Comparison of ENCODE assay signal across 18 mouse cellular contexts in the genomic region with DNA sequence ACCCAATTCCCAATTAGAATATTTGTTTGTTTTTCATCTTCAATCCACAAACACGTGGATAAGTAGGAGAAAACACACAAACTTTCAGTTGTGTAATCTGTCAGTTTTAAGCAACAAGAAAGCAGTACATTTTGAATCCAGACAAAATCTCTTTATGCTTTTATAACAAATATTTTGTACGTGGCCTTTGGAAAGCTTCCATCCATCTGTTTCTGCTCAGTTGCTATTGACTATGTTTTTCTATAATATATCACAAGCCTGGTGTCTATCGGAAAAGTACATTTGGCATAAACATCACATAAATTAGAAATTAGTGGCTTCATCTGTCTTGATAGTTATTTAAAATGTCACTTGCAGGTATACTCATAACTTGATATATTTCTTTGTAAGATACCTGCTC.
A peak's percentile ranks its signal among the peaks of the same experiment; 100 is the strongest.
DNase-seq lines count a peak whose midpoint lies in the region; ATAC-seq and TF ChIP-seq lines count a peak whose summit lies in the region.
"Had no signal": no experiment of that assay in that cellular context is flagged by ENCODE, and none has a peak within 500 bp of the region (broad histone marks: within the 10 kb centered on the region; RNA-seq: fewer than 3 reads in every experiment).

No protein-coding gene starts in this region.

- H3K27ac ChIP-seq in forebrain, embryonic 14.5 days (ENCODE audit: low read depth, low read length): no peak overlapping the region
- no peak overlapping the region for H3K27ac ChIP-seq in forebrain, postnatal 0 days (ENCODE audit: low read depth, low read length)
- H3K27ac ChIP-seq in limb, embryonic 14.5 days (replicated peaks; ENCODE audit: low read depth, low read length): no peak overlapping the region
- H3K27ac ChIP-seq in limb, embryonic 10.5 days: no peak overlapping the region
- H3K27ac ChIP-seq: embryonic facial prominence, embryonic 13.5 days; forebrain, embryonic 13.5 days had no signal

- H3K4me3 ChIP-seq in forebrain, embryonic 14.5 days (ENCODE audit: low read depth, low read length): no peak overlapping the region
- H3K4me3 ChIP-seq in forebrain, postnatal 0 days (ENCODE audit: low read depth, low read length): no peak overlapping the region
- no peak overlapping the region for H3K4me3 ChIP-seq in limb, embryonic 14.5 days (replicated peaks; ENCODE audit: low read length)
- H3K4me3 ChIP-seq in limb, embryonic 10.5 days: no peak overlapping the region
- H3K4me3 ChIP-seq: embryonic facial prominence, embryonic 13.5 days; forebrain, embryonic 13.5 days had no signal

- H3K9me3 ChIP-seq in forebrain, embryonic 14.5 days (replicated peaks; ENCODE audit: control insufficient read depth, low read length): no peaks in the 10 kb centered on the region
- H3K9me3 ChIP-seq in forebrain, postnatal 0 days (ENCODE audit: low read length): no peaks in the 10 kb centered on the region
- H3K9me3 ChIP-seq in limb, embryonic 14.5 days (ENCODE audit: control insufficient read depth, low read length): no peaks in the 10 kb centered on the region
- no peaks in the 10 kb centered on the region for H3K9me3 ChIP-seq in limb, embryonic 10.5 days (replicated peaks)
- H3K9me3 ChIP-seq: embryonic facial prominence, embryonic 13.5 days; forebrain, embryonic 13.5 days had no signal

- no peak for ATAC-seq in forebrain, embryonic 14.5 days
- no peak for ATAC-seq in forebrain, postnatal 0 days
- no peak for ATAC-seq in limb, embryonic 14.5 days (ENCODE audit: low FRiP score, low read depth)
- ATAC-seq: forebrain, embryonic 13.5 days; forebrain, embryonic 16.5 days had no signal

- WGBS in forebrain, embryonic 14.5 days: 72% methylated on average over 3 of the region's 3 CpGs
- 54% methylated on average over 3 of the region's 3 CpGs for WGBS in forebrain, postnatal 0 days
- WGBS in limb, embryonic 14.5 days: 55% methylated on average over 3 of the region's 3 CpGs
- WGBS in limb, embryonic 10.5 days: 87% methylated on average over 3 of the region's 3 CpGs

- peak; percentile 41 for DNase-seq in forebrain, embryonic 14.5 days (ENCODE audit: low spot score)
- no peak for DNase-seq in forebrain, postnatal 0 days
- DNase-seq in limb, embryonic 14.5 days (ENCODE audit: low spot score): peak; percentile 57
- no peak for DNase-seq in limb, embryonic 10.5 days (ENCODE audit: low spot score)
- peak; percentile 18 for DNase-seq in brain, adult 2 months (ENCODE audit: low read depth, low spot score)
- peak; percentile 30 for DNase-seq in brain, embryonic 14.5 days (ENCODE audit: low read depth)
- DNase-seq in adrenal gland, postnatal 10 days: no peak
- DNase-seq: adrenal gland, adult 2 months; adrenal gland, postnatal 14 days; adrenal gland, postnatal 36 days; cerebellum, adult 11-12 months; cerebellum, adult 2 months; cerebellum, adult 9-10 months; cerebellum, postnatal 10 days; cerebellum, postnatal 25 days had no signal

- no peaks in the 10 kb centered on the region for H3K4me1 ChIP-seq in forebrain, embryonic 14.5 days (ENCODE audit: control insufficient read depth, insufficient read depth, low read length)
- H3K4me1 ChIP-seq in forebrain, postnatal 0 days (ENCODE audit: insufficient read depth): no peaks in the 10 kb centered on the region
- no peaks in the 10 kb centered on the region for H3K4me1 ChIP-seq in limb, embryonic 14.5 days (ENCODE audit: control insufficient read depth, insufficient read depth, low read length)
- no peaks in the 10 kb centered on the region for H3K4me1 ChIP-seq in limb, embryonic 10.5 days
- H3K4me1 ChIP-seq: embryonic facial prominence, embryonic 13.5 days; forebrain, embryonic 13.5 days had no signal

- no peak for TF ChIP-seq POLR2A in limb, embryonic 14.5 days (IDR thresholded peaks at IDR 0.05; ENCODE audit: borderline replicate concordance, extremely low read depth, insufficient read depth, insufficient read length)
- no peak for TF ChIP-seq POLR2A in brain, embryonic 14.5 days (IDR thresholded peaks at IDR 0.05; ENCODE audit: borderline replicate concordance, extremely low read depth, insufficient read depth, insufficient read length, poor library complexity, severe bottlenecking)

- no peak for TF ChIP-seq CTCF in forebrain, postnatal 0 days (IDR thresholded peaks at IDR 0.05; ENCODE audit: low read depth)
- TF ChIP-seq CTCF in brain, embryonic 14.5 days (IDR thresholded peaks at IDR 0.05; ENCODE audit: borderline replicate concordance, extremely low read depth, insufficient read depth, insufficient read length): no peak

- H3K9ac ChIP-seq in forebrain, embryonic 14.5 days (ENCODE audit: low read length): no peak overlapping the region
- H3K9ac ChIP-seq in forebrain, postnatal 0 days: no peak overlapping the region
- H3K9ac ChIP-seq in limb, embryonic 14.5 days (ENCODE audit: low read depth, low read length, severe bottlenecking): no peak overlapping the region
- H3K9ac ChIP-seq: embryonic facial prominence, embryonic 13.5 days; forebrain, embryonic 13.5 days had no signal

- H3K4me2 ChIP-seq in forebrain, embryonic 14.5 days (ENCODE audit: low read length): no peak overlapping the region
- no peak overlapping the region for H3K4me2 ChIP-seq in forebrain, postnatal 0 days (ENCODE audit: low read depth)
- no peak overlapping the region for H3K4me2 ChIP-seq in limb, embryonic 14.5 days (replicated peaks; ENCODE audit: low read depth, low read length, severe bottlenecking)
- H3K4me2 ChIP-seq: embryonic facial prominence, embryonic 13.5 days; forebrain, embryonic 13.5 days had no signal

- H3K27me3 ChIP-seq in forebrain, embryonic 14.5 days (replicated peaks; ENCODE audit: control insufficient read depth, insufficient read depth, low read length): no peaks in the 10 kb centered on the region
- H3K27me3 ChIP-seq in forebrain, postnatal 0 days (ENCODE audit: insufficient read depth, low read length): no peaks in the 10 kb centered on the region
- H3K27me3 ChIP-seq in limb, embryonic 14.5 days (ENCODE audit: control insufficient read depth, insufficient read depth, low read length): no peaks in the 10 kb centered on the region
- no peaks in the 10 kb centered on the region for H3K27me3 ChIP-seq in limb, embryonic 10.5 days (ENCODE audit: low read depth, poor library complexity, severe bottlenecking)
- H3K27me3 ChIP-seq: embryonic facial prominence, embryonic 13.5 days; forebrain, embryonic 13.5 days had no signal

- H3K36me3 ChIP-seq in forebrain, embryonic 14.5 days (ENCODE audit: control insufficient read depth, insufficient read depth, low read length): no peaks in the 10 kb centered on the region
- H3K36me3 ChIP-seq in forebrain, postnatal 0 days (ENCODE audit: insufficient read depth): no peaks in the 10 kb centered on the region
- H3K36me3 ChIP-seq in limb, embryonic 14.5 days (ENCODE audit: control insufficient read depth, insufficient read depth, low read length): no peaks in the 10 kb centered on the region
- no peaks in the 10 kb centered on the region for H3K36me3 ChIP-seq in limb, embryonic 10.5 days
- H3K36me3 ChIP-seq: embryonic facial prominence, embryonic 13.5 days had no signal

Comparison
In these comparisons a context has a peak if more than half of its experiments do, and no peak if none do; other contexts are left out.
1. DNase-seq: peak in forebrain, embryonic 14.5 days (single experiment), limb, embryonic 14.5 days (single experiment), brain, adult 2 months (single experiment) and brain, embryonic 14.5 days (single experiment); none in forebrain, postnatal 0 days (single experiment), limb, embryonic 10.5 days (single experiment) and adrenal gland, postnatal 10 days (single experiment).